Mouse (Mus musculus) 3134 (cell line): ENCODE results near the gene C1galt1.

Experiments
- DNase-seq: peaks from one replicate; pipeline ENCODE4 v3.0.0-alpha.2; 2011; ENCODE audit warnings: low spot score; ENCODE audit not compliant: insufficient read length; ENCODE audit errors: extremely low read depth

C1galt1 gene

GRCm38 (mm10) chr6:7844802-7845679, at the start of gene C1galt1:
Gene C1galt1, plus strand, starts transcription at chr6:7844842.
- peak; percentile 65 for DNase-seq

GRCm38 (mm10) chr6:7799969-7800368, 44.7 kb upstream of the C1galt1 start:
- no peak for DNase-seq

GRCm38 (mm10) chr6:7803765-7804542, 40.7 kb upstream of the C1galt1 start:
- DNase-seq = no peak

GRCm38 (mm10) chr6:7814146-7814545, 30.5 kb upstream of the C1galt1 start:
- DNase-seq = no peak

- no peak for DNase-seq
Observed at GRCm38 (mm10) chr6:7816233-7816632, 28.4 kb upstream of the C1galt1 start.

GRCm38 (mm10) chr6:7822688-7823087, 22.0 kb upstream of the C1galt1 start:
- no peak for DNase-seq

- DNase-seq = no peak
Observed at GRCm38 (mm10) chr6:7830793-7831192, 13.8 kb upstream of the C1galt1 start.

GRCm38 (mm10) chr6:7832564-7833175, 12.0 kb upstream of the C1galt1 start:
- DNase-seq = no peak

- no peak for DNase-seq
Observed at GRCm38 (mm10) chr6:7843726-7844411, 773 bp upstream of the C1galt1 start.

- DNase-seq = peak; percentile 100
Observed at GRCm38 (mm10) chr6:7844412-7844801, 235 bp upstream of the C1galt1 start.

- DNase-seq = peak; percentile 45
Observed at GRCm38 (mm10) chr6:7845680-7846017, 1.0 kb downstream of the C1galt1 start.

GRCm38 (mm10) chr6:7846726-7847439, 2.2 kb downstream of the C1galt1 start:
- no peak for DNase-seq

- DNase-seq = peak; percentile 59
Observed at GRCm38 (mm10) chr6:7847890-7848508, 3.4 kb downstream of the C1galt1 start.

- no peak for DNase-seq
Observed at GRCm38 (mm10) chr6:7848714-7849113, 4.1 kb downstream of the C1galt1 start.

- DNase-seq = no peak
Observed at GRCm38 (mm10) chr6:7851036-7851435, 6.4 kb downstream of the C1galt1 start.

GRCm38 (mm10) chr6:7852919-7853318, 8.3 kb downstream of the C1galt1 start:
- no peak for DNase-seq

- DNase-seq = no peak
Observed at GRCm38 (mm10) chr6:7853461-7853860, 8.8 kb downstream of the C1galt1 start.

GRCm38 (mm10) chr6:7856682-7857290, 12.1 kb downstream of the C1galt1 start:
- no peak for DNase-seq
